Mouse (Mus musculus): ENCODE data around the gene Kdm2a.

Kdm2a gene

DNA sequence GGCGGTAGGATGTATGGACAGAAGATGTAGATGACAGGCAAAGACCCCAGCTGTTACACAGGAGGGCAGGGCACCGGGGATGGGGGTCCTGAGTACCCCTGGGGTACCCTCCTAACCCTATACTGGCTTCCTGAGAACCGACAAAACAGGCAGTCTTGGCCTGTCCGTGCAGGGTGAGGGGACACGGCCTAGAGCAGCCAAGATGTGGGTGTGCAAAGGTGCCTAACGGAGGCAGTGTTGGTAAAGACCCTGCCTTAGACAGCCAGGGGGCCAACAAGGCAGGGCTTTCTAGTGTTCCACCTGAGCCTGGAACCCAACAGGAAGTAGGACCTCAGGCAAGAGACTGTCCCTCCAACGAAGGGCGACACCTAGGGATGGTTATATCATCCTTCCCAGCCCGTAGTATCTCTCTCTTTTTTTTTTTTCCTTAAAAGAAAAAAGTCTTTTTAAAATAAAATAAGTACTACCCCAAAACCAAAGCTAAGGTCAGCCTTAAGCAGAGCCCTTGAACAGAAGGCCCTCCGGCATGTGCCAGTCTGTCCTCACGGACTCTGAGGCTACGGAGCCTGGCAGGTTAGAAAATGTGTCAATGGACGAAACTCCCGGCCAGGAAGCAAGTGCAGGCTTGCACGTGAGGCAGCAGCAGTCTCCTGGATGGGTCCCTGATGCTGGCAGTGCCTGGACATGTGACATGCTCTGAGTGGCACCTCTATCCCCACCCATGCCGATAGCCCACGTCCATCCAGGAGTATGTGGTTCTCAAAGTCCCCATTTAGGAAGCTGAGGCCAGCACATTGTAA, 99.6 kb downstream of the Kdm2a start:
- no peak for DNase-seq

- no peak for DNase-seq
Observed at GRCm38 (mm10) chr19:4297851-4298250, 100.2 kb downstream of the Kdm2a start.

- no peak for DNase-seq
Observed at GRCm38 (mm10) chr19:4296611-4297010, 101.5 kb downstream of the Kdm2a start.

- DNase-seq, result no peak
Observed at GRCm38 (mm10) chr19:4295391-4295790, 102.7 kb downstream of the Kdm2a start.

GRCm38 (mm10) chr19:4294381-4295097, 103.5 kb downstream of the Kdm2a start:
- DNase-seq, result peak; percentile 66

- DNase-seq, result no peak
Observed at GRCm38 (mm10) chr19:4291161-4291560, 106.9 kb downstream of the Kdm2a start.

GRCm38 (mm10) chr19:4290749-4291148, 107.3 kb downstream of the Kdm2a start:
- DNase-seq, result no peak

- no peak for DNase-seq
Observed at GRCm38 (mm10) chr19:4283653-4284052, 114.4 kb downstream of the Kdm2a start.

- DNase-seq, result peak; percentile 90
Observed at GRCm38 (mm10) chr19:4282898-4283553, 115.1 kb downstream of the Kdm2a start, which contains the start of gene Ankrd13d. Ankrd13d (minus strand) TSS chr19:4283137.

GRCm38 (mm10) chr19:4280425-4280824, 117.7 kb downstream of the Kdm2a start:
- DNase-seq, result no peak

- peak; percentile 42 for DNase-seq
Observed at GRCm38 (mm10) chr19:4279487-4279886, 118.6 kb downstream of the Kdm2a start.

GRCm38 (mm10) chr19:4270972-4271371, 127.1 kb downstream of the Kdm2a start:
- no peak for DNase-seq

GRCm38 (mm10) chr19:4270187-4270586, 127.9 kb downstream of the Kdm2a start:
- DNase-seq, result no peak

GRCm38 (mm10) chr19:4268566-4269361, 129.3 kb downstream of the Kdm2a start, which contains the start of gene Ssh3:
Ssh3 (minus strand) TSS chr19:4269180.
- DNase-seq, result peak; percentile 73

GRCm38 (mm10) chr19:4265956-4266355, 132.1 kb downstream of the Kdm2a start:
- DNase-seq, result no peak
